Mouse (Mus musculus): ENCODE results near the gene Cops9. TPM values are rescaled to one million over a fixed set of nuclear protein-coding genes. Genes with fewer than 3 reads are reported as not detected.

Gene Cops9
- total and polyA plus RNA-seq, 2 experiments: 72.0 to 145 TPM

GRCm38 (mm10) chr1:92648673-92649072 lies 6.9 kb upstream of the Cops9 start, which contains the start of gene Otos:
TSS of gene Otos (minus strand) at chr1:92648841.
- Histone ChIP-seq H3K36me3 (ENCODE audit: control insufficient read depth, insufficient read depth, low read length) (no peaks in the 10 kb centered on the region), H3K79me2 (ENCODE audit: control insufficient read depth, insufficient read depth, low read length) (no peaks in the 10 kb centered on the region), H3K9ac (ENCODE audit: low read depth, low read length) (no peak within 1 kb of the TSS), H3K4me1 (ENCODE audit: control insufficient read depth, insufficient read depth, low read length) (peaks cover 3% of the 10 kb centered on the region; the same call in 1 of the 2 replicates), H3K4me3 (ENCODE audit: insufficient read depth, low read depth, low read length) (no peak within 1 kb of the TSS), H3K27me3 (ENCODE audit: control insufficient read depth, insufficient read depth, low read length) (no peaks in the 10 kb centered on the region), H3K27ac (replicated peaks; ENCODE audit: insufficient read depth, low read depth, low read length) (no peak within 1 kb of the TSS)
- peak; percentile 89 for TF ChIP-seq CTCF (IDR thresholded peaks at IDR 0.05; ENCODE audit: low read depth, low read length)
- TF ChIP-seq POLR2A (IDR thresholded peaks at IDR 0.05; ENCODE audit: extremely low read depth, insufficient read depth, low read length): no peak
- 23% methylated on average over 8 of the region's 8 CpGs for WGBS
- DNase-seq (ENCODE audit: extremely low read depth, low read depth, low spot score): peak; percentile 37

- Histone ChIP-seq H3K27ac (replicated peaks; ENCODE audit: insufficient read depth, low read depth, low read length) (no peak overlapping the region), H3K4me3 (ENCODE audit: insufficient read depth, low read depth, low read length) (no peak overlapping the region), H3K27me3 (ENCODE audit: control insufficient read depth, insufficient read depth, low read length) (no peaks in the 10 kb centered on the region), H3K36me3 (ENCODE audit: control insufficient read depth, insufficient read depth, low read length) (no peaks in the 10 kb centered on the region), H3K9ac (ENCODE audit: low read depth, low read length) (no peak overlapping the region), H3K79me2 (ENCODE audit: control insufficient read depth, insufficient read depth, low read length) (no peaks in the 10 kb centered on the region), H3K4me1 (ENCODE audit: control insufficient read depth, insufficient read depth, low read length) (peaks cover 3% of the 10 kb centered on the region; the same call in 1 of the 2 replicates)
- TF ChIP-seq POLR2A (IDR thresholded peaks at IDR 0.05; ENCODE audit: extremely low read depth, insufficient read depth, low read length) (no peak), CTCF (IDR thresholded peaks at IDR 0.05; ENCODE audit: low read depth, low read length) (0 out of 2 replicates have a peak, but pooled peaks have one; percentile 7)
- WGBS: 37% methylated on average over 10 of the region's 10 CpGs
- no peak for DNase-seq (ENCODE audit: extremely low read depth, low read depth, low spot score)
These were observed 6.4 kb upstream of the Cops9 start for GRCm38 (mm10) chr1:92648197-92648596.

GRCm38 (mm10) chr1:92647752-92648151 lies 6.0 kb upstream of the Cops9 start:
- 9% methylated on average over 8 of the region's 8 CpGs for WGBS

GRCm38 (mm10) chr1:92647026-92647425 lies 5.2 kb upstream of the Cops9 start:
- Histone ChIP-seq H3K4me1 (ENCODE audit: control insufficient read depth, insufficient read depth, low read length) (peaks cover 4% of the 10 kb centered on the region; the same call in 1 of the 2 replicates), H3K27ac (replicated peaks; ENCODE audit: insufficient read depth, low read depth, low read length) (no peak overlapping the region), H3K79me2 (ENCODE audit: control insufficient read depth, insufficient read depth, low read length) (no peaks in the 10 kb centered on the region), H3K36me3 (ENCODE audit: control insufficient read depth, insufficient read depth, low read length) (no peaks in the 10 kb centered on the region), H3K4me3 (ENCODE audit: insufficient read depth, low read depth, low read length) (no peak overlapping the region), H3K9ac (ENCODE audit: low read depth, low read length) (no peak overlapping the region), H3K27me3 (ENCODE audit: control insufficient read depth, insufficient read depth, low read length) (no peaks in the 10 kb centered on the region)
- 74% methylated on average over 4 of the region's 4 CpGs for WGBS
- DNase-seq (ENCODE audit: extremely low read depth, low read depth, low spot score): no peak
- TF ChIP-seq CTCF (IDR thresholded peaks at IDR 0.05; ENCODE audit: low read depth, low read length): no peak

More at GRCm38 (mm10) chr1:92647752-92648151, 6.0 kb upstream of the Cops9 start:
- H3K79me2 ChIP-seq (ENCODE audit: control insufficient read depth, insufficient read depth, low read length): no peaks in the 10 kb centered on the region
- peak; percentile 22 for DNase-seq (ENCODE audit: extremely low read depth, low read depth, low spot score)
- H3K36me3 ChIP-seq (ENCODE audit: control insufficient read depth, insufficient read depth, low read length): no peaks in the 10 kb centered on the region
- no peaks in the 10 kb centered on the region for H3K27me3 ChIP-seq (ENCODE audit: control insufficient read depth, insufficient read depth, low read length)
- peaks cover 3% of the 10 kb centered on the region; the same call in 1 of the 2 replicates for H3K4me1 ChIP-seq (ENCODE audit: control insufficient read depth, insufficient read depth, low read length)
- TF ChIP-seq POLR2A (IDR thresholded peaks at IDR 0.05; ENCODE audit: extremely low read depth, insufficient read depth, low read length): no peak
- peak; percentile 85 for TF ChIP-seq CTCF (IDR thresholded peaks at IDR 0.05; ENCODE audit: low read depth, low read length)
- H3K9ac ChIP-seq (ENCODE audit: low read depth, low read length): no peak overlapping the region
- no peak overlapping the region for H3K27ac ChIP-seq (replicated peaks; ENCODE audit: insufficient read depth, low read depth, low read length)
- H3K4me3 ChIP-seq (ENCODE audit: insufficient read depth, low read depth, low read length): no peak overlapping the region

- 71% methylated on average over 7 of the region's 7 CpGs for WGBS
- TF ChIP-seq CTCF (IDR thresholded peaks at IDR 0.05; ENCODE audit: low read depth, low read length): no peak
- H3K36me3 ChIP-seq (ENCODE audit: control insufficient read depth, insufficient read depth, low read length): no peaks in the 10 kb centered on the region
These were observed 4.8 kb upstream of the Cops9 start for GRCm38 (mm10) chr1:92646601-92647000.

GRCm38 (mm10) chr1:92646111-92646510 lies 4.3 kb upstream of the Cops9 start:
- Histone ChIP-seq H3K27me3 (ENCODE audit: control insufficient read depth, insufficient read depth, low read length) (no peaks in the 10 kb centered on the region), H3K4me3 (ENCODE audit: insufficient read depth, low read depth, low read length) (no peak overlapping the region), H3K4me1 (ENCODE audit: control insufficient read depth, insufficient read depth, low read length) (peaks cover 5% of the 10 kb centered on the region; the same call in 1 of the 2 replicates), H3K79me2 (ENCODE audit: control insufficient read depth, insufficient read depth, low read length) (peaks cover 6% of the 10 kb centered on the region; the same call in 1 of the 2 replicates), H3K9ac (ENCODE audit: low read depth, low read length) (no peak overlapping the region), H3K27ac (replicated peaks; ENCODE audit: insufficient read depth, low read depth, low read length) (no peak overlapping the region), H3K36me3 (ENCODE audit: control insufficient read depth, insufficient read depth, low read length) (no peaks in the 10 kb centered on the region)
- DNase-seq (ENCODE audit: extremely low read depth, low read depth, low spot score): no peak
- TF ChIP-seq POLR2A (IDR thresholded peaks at IDR 0.05; ENCODE audit: extremely low read depth, insufficient read depth, low read length) (no peak), CTCF (IDR thresholded peaks at IDR 0.05; ENCODE audit: low read depth, low read length) (no peak)
- 48% methylated on average over 2 of the region's 2 CpGs for WGBS

More at GRCm38 (mm10) chr1:92646601-92647000, 4.8 kb upstream of the Cops9 start:
- no peak overlapping the region for H3K9ac ChIP-seq (ENCODE audit: low read depth, low read length)
- H3K79me2 ChIP-seq (ENCODE audit: control insufficient read depth, insufficient read depth, low read length): peaks cover under 1% of the 10 kb centered on the region; the same call in 1 of the 2 replicates
- H3K4me3 ChIP-seq (ENCODE audit: insufficient read depth, low read depth, low read length): no peak overlapping the region
- H3K4me1 ChIP-seq (ENCODE audit: control insufficient read depth, insufficient read depth, low read length): peaks cover 5% of the 10 kb centered on the region; the same call in 1 of the 2 replicates
- no peak overlapping the region for H3K27ac ChIP-seq (replicated peaks; ENCODE audit: insufficient read depth, low read depth, low read length)
- H3K27me3 ChIP-seq (ENCODE audit: control insufficient read depth, insufficient read depth, low read length): no peaks in the 10 kb centered on the region
- no peak for DNase-seq (ENCODE audit: extremely low read depth, low read depth, low spot score)

Measured in liver, adult 2 months (tissue).